Mouse (Mus musculus) forebrain, embryonic 13.5 days (tissue): ENCODE results near the gene Proser2. TPM values are rescaled to one million over a fixed set of nuclear protein-coding genes. Genes with fewer than 3 reads are reported as not detected.
A peak's percentile ranks its signal among the peaks of the same experiment; 100 is the strongest.

Source experiments
- ATAC-seq: fragments of 200-750 bp; cut with Nextera tagmentation; 2 replicates; pipeline ENCODE4 v1.8.0; 2017
- H3K27ac ChIP-seq: fragments of 300-500 bp; sonication (generic); 2 replicates; pipeline ENCODE4 v1.5.1; 2015; ENCODE audit warnings: inconsistent platforms, mild to moderate bottlenecking, moderate library complexity
- H3K27me3 ChIP-seq: fragments of 300-500 bp; sonication (generic); 2 replicates; pipeline ENCODE4 v1.6.1; 2015; ENCODE audit warnings: mild to moderate bottlenecking, inconsistent platforms
- H3K36me3 ChIP-seq: fragments of 300-500 bp; sonication (generic); 2 replicates; pipeline ENCODE4 v1.6.1; 2015; ENCODE audit warnings: mild to moderate bottlenecking, inconsistent platforms; ENCODE audit not compliant: poor library complexity, severe bottlenecking
- H3K4me1 ChIP-seq: fragments of 300-500 bp; sonication (generic); 2 replicates; pipeline ENCODE4 v1.6.1; 2015; ENCODE audit warnings: inconsistent platforms
- H3K4me2 ChIP-seq: fragments of 300-500 bp; sonication (generic); 2 replicates; pipeline ENCODE4 v1.6.1; 2015; ENCODE audit warnings: inconsistent platforms, mild to moderate bottlenecking, moderate library complexity
- H3K4me3 ChIP-seq: fragments of 300-500 bp; sonication (generic); 2 replicates; pipeline ENCODE4 v1.5.1; 2015; ENCODE audit warnings: mild to moderate bottlenecking, inconsistent platforms
- H3K9ac ChIP-seq: fragments of 300-500 bp; sonication (generic); 2 replicates; pipeline ENCODE4 v1.6.1; 2015; ENCODE audit warnings: mild to moderate bottlenecking, inconsistent platforms
- H3K9me3 ChIP-seq: fragments of 300-500 bp; sonication (generic); replicated peaks from 2 replicates; pipeline ENCODE4 v1.6.1; 2016; ENCODE audit warnings: inconsistent platforms
- WGBS: fragments of 180-500 bp; shearing (Covaris S2); methylation state at CpG from one replicate; pipeline ENCODE4 v1.1.7; 2015; 5-methylcytosine and 5-hydroxymethylcytosine counted together
- polyA plus RNA-seq: library from polyadenylated mRNA; unstranded; fragments of >200 nt; fragmentation: Nextera tagmentation; extraction: Ambion mirVana; gene quantifications from 2 replicates; pipeline ENCODE4 v1.2.1, GENCODE M21; 2015

Proser2 gene
- polyA plus RNA-seq, 1 experiment from 2014 or later: 2.4 TPM

DNA sequence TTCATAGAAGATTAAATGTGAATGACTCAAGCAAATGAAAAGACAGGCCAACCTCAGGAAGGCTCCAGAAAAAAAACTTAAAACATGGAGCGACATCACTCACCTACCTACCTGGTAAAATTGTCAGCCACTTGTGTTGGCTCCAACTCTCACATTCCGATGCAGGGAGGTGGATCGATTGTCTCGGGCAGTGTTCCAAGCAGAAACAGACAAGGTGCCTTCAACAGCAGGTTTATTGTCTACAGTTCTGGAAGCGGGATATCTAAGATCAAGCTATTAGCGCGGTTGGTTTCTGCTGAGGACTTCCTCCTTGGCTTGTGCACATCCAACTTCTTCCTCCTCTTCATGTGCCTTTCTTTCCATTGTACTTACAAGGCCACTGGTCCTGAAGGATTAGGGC is 27.6 kb upstream of the Proser2 start:
- Histone ChIP-seq H3K4me2 (no peak overlapping the region), H3K27me3 (no peaks in the 10 kb centered on the region), H3K9me3 (no peaks in the 10 kb centered on the region), H3K27ac (no peak overlapping the region), H3K9ac (no peak overlapping the region), H3K36me3 (no peaks in the 10 kb centered on the region), H3K4me1 (no peaks in the 10 kb centered on the region), H3K4me3 (no peak overlapping the region)
- no peak for ATAC-seq
- 94% methylated on average over 7 of the region's 7 CpGs for WGBS

DNA sequence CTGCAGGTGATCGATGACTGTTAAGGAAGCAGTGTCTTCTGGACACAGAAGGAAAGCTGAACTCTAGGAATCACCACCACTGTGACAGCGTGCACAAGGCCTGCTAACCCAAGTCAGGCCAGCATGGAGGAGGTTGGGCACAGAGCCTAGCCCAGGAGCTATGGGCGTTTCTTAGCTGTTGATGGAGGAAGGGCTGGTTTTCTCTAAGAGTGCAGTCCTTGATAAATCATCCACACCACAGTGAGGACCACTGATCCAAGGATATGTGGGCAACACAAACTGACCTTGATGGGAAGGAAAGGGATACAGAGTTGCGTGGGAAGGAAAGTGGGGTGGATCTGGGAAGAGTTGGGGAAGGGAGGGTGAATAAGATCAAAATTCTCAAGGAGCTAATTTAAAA is 27.2 kb upstream of the Proser2 start:
- H3K27me3 ChIP-seq: no peaks in the 10 kb centered on the region
- H3K9ac ChIP-seq: no peak overlapping the region
- no peaks in the 10 kb centered on the region for H3K36me3 ChIP-seq
- no peaks in the 10 kb centered on the region for H3K9me3 ChIP-seq
- H3K4me3 ChIP-seq: no peak overlapping the region
- H3K4me1 ChIP-seq: no peaks in the 10 kb centered on the region
- no peak overlapping the region for H3K4me2 ChIP-seq
- no peak for ATAC-seq
- WGBS: 91% methylated on average over 4 of the region's 4 CpGs
- no peak overlapping the region for H3K27ac ChIP-seq

DNA sequence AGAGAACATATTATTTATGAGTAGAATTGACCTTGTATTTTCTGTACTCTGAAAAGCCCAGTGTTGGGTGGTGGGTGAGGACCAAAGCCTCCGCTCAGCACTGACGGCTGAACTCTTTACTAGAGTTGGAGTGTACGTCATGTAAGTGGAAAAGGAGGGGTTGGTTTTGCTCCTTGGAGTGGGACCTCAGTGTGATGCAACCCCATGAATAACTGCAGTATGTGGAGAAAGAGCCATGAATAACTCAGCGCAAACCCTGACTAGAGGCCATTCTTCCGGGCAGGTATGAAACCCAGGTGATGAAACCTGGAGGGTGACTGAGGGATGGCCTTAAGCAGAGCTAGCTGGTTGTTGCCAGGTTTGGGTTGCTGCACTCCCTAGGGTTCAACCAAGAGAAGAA is 19.8 kb upstream of the Proser2 start:
- Histone ChIP-seq H3K9me3 (no peaks in the 10 kb centered on the region), H3K4me2 (no peak overlapping the region), H3K4me3 (no peak overlapping the region), H3K4me1 (no peaks in the 10 kb centered on the region), H3K27ac (no peak overlapping the region), H3K27me3 (no peaks in the 10 kb centered on the region), H3K36me3 (no peaks in the 10 kb centered on the region), H3K9ac (no peak overlapping the region)
- no peak for ATAC-seq
- WGBS: 97% methylated on average over 5 of the region's 5 CpGs

DNA sequence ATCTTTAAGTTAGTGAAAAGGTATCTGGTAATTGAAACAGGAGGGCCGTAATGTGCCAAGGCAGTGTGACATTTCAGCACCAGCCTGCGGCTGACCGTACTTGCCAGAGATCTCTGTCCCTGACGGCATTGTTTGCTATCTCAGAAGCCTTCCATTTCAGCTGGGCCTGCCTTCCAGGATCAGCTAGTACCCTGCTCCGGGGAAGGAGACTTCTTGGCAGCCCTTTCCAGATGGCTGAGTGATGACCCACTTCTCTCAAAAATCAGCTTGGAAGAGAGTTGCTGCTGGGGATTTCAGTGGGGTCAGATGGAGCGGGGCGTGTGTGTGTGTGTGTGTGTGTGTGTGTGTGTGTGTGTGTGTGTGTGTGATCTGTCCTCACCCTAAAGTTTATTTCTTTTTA is 16.9 kb upstream of the Proser2 start:
- no peak overlapping the region for H3K4me2 ChIP-seq
- 87% methylated on average over 7 of the region's 7 CpGs for WGBS
- no peak overlapping the region for H3K9ac ChIP-seq
- H3K4me1 ChIP-seq: peaks cover 7% of the 10 kb centered on the region; the same call in 1 of the 2 replicates
- no peak for ATAC-seq
- H3K9me3 ChIP-seq: peaks cover 3% of the 10 kb centered on the region; the same call in 1 of the 2 replicates
- no peak overlapping the region for H3K27ac ChIP-seq
- H3K27me3 ChIP-seq: no peaks in the 10 kb centered on the region
- no peaks in the 10 kb centered on the region for H3K36me3 ChIP-seq
- no peak overlapping the region for H3K4me3 ChIP-seq

DNA sequence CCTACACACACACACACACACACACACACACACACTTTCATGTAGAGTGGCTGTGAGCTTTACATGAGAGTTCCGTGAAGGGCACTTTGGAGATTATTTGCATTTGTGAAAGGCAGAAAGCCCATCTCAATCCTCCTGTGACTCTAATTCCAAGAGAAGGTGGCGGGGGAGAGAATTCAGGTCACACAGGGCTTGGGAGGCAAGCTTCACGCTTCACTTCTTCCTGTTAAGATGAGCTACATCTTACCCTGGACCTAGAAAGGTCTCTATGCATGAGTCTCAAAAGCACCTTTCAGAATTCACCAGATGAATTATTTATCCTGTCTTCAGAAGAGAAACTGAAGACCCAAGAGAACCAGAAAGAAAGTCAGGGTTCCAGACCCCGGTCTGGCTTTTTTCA is 16.2 kb upstream of the Proser2 start:
- H3K9me3 ChIP-seq: peaks cover 3% of the 10 kb centered on the region; the same call in 1 of the 2 replicates
- no peak for ATAC-seq
- H3K4me1 ChIP-seq: peaks cover 7% of the 10 kb centered on the region; the same call in 1 of the 2 replicates
- no peak overlapping the region for H3K4me2 ChIP-seq
- no peak overlapping the region for H3K27ac ChIP-seq
- WGBS: 84% methylated on average over 4 of the region's 4 CpGs
- no peak overlapping the region for H3K9ac ChIP-seq
- no peaks in the 10 kb centered on the region for H3K27me3 ChIP-seq
- no peak overlapping the region for H3K4me3 ChIP-seq
- H3K36me3 ChIP-seq: no peaks in the 10 kb centered on the region

DNA sequence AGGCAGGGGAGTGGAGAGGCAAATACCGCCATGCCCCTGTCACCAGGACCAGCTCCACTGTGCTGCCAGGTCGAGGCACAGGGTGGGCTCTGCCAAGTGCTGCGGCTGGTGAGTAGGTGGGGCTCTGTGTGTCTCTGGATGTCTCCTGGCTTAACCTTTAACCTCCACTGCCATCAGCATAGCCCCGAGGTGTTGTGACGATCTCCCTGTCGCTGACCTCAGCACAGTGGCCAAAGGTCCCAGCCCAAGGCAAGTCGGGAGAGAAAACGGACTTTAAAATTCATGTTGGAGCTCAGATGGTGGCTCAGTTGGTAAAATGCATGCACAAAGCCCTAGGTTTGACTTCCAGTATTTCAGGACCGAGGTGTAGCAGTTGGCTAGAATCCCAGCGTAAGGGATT is 15.6 kb upstream of the Proser2 start:
- H3K27me3 ChIP-seq: no peaks in the 10 kb centered on the region
- H3K36me3 ChIP-seq: no peaks in the 10 kb centered on the region
- peaks cover 7% of the 10 kb centered on the region; the same call in 1 of the 2 replicates for H3K4me1 ChIP-seq
- 86% methylated on average over 10 of the region's 10 CpGs for WGBS
- H3K4me3 ChIP-seq: no peak overlapping the region
- H3K27ac ChIP-seq: no peak overlapping the region
- peaks cover 3% of the 10 kb centered on the region; the same call in 1 of the 2 replicates for H3K9me3 ChIP-seq
- ATAC-seq: no peak
- H3K4me2 ChIP-seq: no peak overlapping the region
- H3K9ac ChIP-seq: no peak overlapping the region

DNA sequence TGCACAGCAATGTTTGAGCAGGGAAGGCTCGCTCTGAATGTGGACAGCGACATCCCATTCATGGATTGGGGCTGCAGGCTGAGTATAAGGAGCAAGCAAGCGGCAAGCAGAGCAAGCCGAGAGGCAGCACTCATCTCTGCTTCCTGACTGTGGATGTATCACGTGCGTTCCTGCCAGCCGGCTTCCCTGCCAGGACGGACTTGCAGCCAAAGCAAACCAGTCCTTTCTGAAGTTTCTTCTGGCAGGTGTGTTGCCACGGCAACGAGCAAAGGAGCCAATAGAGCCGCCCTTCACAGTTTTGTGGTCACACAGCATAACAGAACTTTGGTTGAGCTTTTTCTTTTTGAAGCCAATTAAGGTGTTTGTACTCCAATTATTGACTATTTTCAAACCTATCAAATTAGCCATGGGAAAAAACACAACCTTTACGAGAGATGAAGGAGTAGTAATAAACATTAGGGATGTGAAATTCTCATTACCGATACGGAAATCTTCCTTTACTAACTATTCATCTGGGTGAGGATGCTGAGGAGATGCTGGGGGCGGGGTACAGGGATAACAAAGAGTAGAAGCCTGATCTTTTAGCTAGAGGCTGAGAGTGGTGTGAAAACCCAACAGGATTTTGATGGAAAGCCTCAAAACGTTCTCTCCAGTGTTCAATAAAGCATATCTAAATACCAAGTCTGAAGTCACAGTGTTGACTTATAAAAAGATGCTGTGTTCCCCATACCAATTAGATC is 13.1 kb upstream of the Proser2 start:
- peak; percentile 24; the same call in 1 of the 2 replicates for ATAC-seq
- Histone ChIP-seq H3K36me3 (no peaks in the 10 kb centered on the region), H3K4me2 (no peak overlapping the region), H3K27me3 (no peaks in the 10 kb centered on the region), H3K4me1 (peaks cover 7% of the 10 kb centered on the region; the same call in 1 of the 2 replicates), H3K9me3 (peaks cover 3% of the 10 kb centered on the region; the same call in 1 of the 2 replicates), H3K4me3 (no peak overlapping the region), H3K27ac (no peak overlapping the region), H3K9ac (no peak overlapping the region)
- 57% methylated on average over 16 of the region's 16 CpGs for WGBS

DNA sequence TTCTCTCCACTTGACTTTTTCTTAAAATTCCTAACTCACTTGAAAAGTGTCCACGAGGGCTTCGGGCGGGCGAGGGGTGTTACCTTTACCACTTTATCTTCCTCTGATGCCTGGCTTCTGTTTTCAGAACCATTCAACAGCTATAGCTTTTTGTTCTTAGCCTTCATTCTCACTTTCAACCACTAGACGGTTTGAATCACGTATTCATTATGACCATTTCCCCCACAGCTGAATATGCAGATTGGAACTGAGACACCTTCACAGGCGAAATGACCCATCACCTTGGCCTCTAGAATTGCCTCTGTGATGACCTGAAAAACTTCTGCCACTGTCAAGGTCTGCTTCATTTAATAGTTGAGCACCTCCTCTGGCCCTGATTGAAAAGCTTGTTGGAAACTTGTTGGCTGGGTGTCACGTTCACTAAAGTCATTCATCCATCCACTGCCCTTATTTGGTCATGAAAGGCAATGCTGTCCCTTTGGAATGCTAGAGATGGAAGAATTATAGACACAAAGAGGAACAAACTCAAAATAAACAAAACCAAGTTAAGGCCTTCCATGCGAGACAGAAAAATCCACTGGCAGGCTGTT is 10.7 kb upstream of the Proser2 start:
- no peak for ATAC-seq
- Histone ChIP-seq H3K9ac (no peak overlapping the region), H3K27ac (no peak overlapping the region), H3K27me3 (no peaks in the 10 kb centered on the region), H3K36me3 (no peaks in the 10 kb centered on the region), H3K4me2 (no peak overlapping the region), H3K4me1 (peaks cover 7% of the 10 kb centered on the region; the same call in 1 of the 2 replicates), H3K4me3 (no peak overlapping the region), H3K9me3 (peaks cover 3% of the 10 kb centered on the region; the same call in 1 of the 2 replicates)
- 88% methylated on average over 9 of the region's 9 CpGs for WGBS

DNA sequence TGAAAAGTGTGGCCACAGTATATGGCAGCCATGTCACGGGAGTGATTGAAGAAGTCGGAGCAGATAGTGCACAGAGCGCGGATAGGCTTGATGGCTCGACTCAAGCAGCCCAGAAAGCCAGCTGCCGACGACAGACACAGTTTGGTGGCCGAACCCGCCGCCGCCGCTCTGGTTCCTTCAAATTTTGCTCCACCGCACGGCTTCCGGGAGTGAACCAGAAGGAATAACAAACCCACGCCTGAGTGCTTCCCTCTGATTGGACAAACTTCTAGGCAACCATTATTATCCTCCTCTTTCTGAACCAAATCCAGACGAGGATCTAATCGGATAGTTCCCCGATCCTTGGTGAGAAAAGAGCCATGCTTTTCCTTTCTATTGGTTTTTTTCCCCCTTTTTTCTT is 3.9 kb upstream of the Proser2 start:
- H3K9ac ChIP-seq: no peak overlapping the region
- H3K4me3 ChIP-seq: no peak overlapping the region
- WGBS: 93% methylated on average over 19 of the region's 19 CpGs
- no peaks in the 10 kb centered on the region for H3K9me3 ChIP-seq
- H3K4me1 ChIP-seq: peaks cover 9% of the 10 kb centered on the region; the same call in 1 of the 2 replicates
- H3K36me3 ChIP-seq: no peaks in the 10 kb centered on the region
- peaks cover 14% of the 10 kb centered on the region for H3K27me3 ChIP-seq
- H3K27ac ChIP-seq: no peak overlapping the region
- no peak overlapping the region for H3K4me2 ChIP-seq
- no peak for ATAC-seq

DNA sequence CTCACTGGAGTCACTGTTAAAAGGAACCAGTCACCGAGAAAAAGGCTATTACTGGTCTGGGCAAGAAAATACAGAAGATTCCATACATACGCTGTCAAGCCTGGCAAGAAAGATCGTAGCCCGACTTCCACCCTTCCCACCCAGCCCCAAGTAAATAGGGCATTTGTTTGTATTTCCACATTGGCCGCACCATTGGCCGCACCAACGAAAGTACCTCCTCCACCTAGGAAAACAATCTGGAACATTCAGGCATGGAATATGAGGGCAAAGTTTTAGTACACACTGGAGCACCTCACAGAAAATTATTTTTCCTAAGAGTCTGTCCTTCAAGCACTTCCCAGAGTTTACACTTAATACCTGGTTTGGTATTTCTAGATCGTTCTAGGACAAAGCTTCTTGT is 1.1 kb downstream of the Proser2 start:
- Histone ChIP-seq H3K4me2 (peak overlapping the region; percentile 96), H3K36me3 (no peaks in the 10 kb centered on the region), H3K9me3 (no peaks in the 10 kb centered on the region), H3K27ac (no peak overlapping the region), H3K27me3 (peaks cover 28% of the 10 kb centered on the region), H3K4me1 (peaks cover 9% of the 10 kb centered on the region; the same call in 1 of the 2 replicates), H3K9ac (no peak overlapping the region), H3K4me3 (peak overlapping the region; percentile 71; the same call in 1 of the 2 replicates)
- WGBS: 54% methylated on average over 8 of the region's 8 CpGs
- ATAC-seq: no peak

DNA sequence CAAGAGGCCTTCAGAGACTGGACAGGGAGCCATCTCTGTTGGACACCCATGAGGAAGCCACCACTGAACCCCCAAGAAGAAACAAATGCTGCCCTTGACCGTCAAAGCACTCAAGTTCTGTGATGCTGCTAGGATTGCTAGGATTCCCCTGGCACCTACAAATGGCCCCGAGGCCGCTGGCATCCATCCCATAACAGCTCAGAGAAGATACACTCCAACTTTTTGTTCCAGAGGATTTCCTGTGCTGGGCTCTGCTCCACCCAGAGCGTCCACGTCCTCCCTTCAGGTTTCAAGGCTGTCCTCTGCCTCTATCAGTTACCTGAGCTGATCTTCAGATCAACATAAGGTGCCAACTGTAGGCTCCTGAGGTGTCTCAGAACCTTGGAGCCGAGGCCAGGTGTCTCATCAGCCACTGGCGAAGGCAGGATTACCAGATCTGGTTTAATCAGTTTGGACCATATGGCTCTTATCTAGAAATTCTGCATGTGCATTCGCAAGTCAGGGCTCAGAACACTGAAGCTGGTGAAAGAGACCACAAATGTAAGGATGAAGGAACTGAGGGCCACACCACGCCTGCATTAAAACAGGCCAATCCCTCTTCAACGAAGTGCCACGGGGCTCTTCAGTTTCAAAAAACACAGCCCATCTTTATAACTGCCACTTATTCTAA is 1.7 kb downstream of the Proser2 start:
- no peak overlapping the region for H3K27ac ChIP-seq

DNA sequence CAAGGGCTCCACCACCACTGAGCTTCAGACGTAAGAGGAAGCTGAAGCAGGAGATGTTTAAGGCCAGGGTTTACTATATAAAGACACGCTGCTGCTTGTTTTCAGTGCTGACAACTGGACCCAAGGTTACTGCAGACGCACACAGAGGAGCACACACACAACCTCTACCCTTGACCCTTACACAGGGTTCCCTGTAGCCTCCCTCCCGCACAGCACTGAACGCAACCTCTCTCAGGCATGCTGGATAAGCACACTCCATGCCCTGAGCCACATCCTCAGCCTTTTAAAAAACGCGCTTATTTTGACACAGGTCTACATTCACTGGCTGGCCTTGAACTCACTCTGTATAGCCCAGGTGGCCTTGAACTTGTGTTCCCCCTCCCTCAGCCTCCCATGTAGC is 7.0 kb downstream of the Proser2 start:
- Histone ChIP-seq H3K9me3 (no peaks in the 10 kb centered on the region), H3K4me1 (no peaks in the 10 kb centered on the region), H3K27ac (no peak overlapping the region), H3K4me3 (no peak overlapping the region), H3K36me3 (no peaks in the 10 kb centered on the region), H3K9ac (no peak overlapping the region), H3K27me3 (peaks cover 6% of the 10 kb centered on the region), H3K4me2 (no peak overlapping the region)
- no peak for ATAC-seq
- WGBS: 85% methylated on average over 7 of the region's 7 CpGs

More for the DNA sequence above, 1.7 kb downstream of the Proser2 start:
- H3K9ac ChIP-seq: no peak overlapping the region
- ATAC-seq: no peak
- no peaks in the 10 kb centered on the region for H3K9me3 ChIP-seq
- peaks cover 9% of the 10 kb centered on the region; the same call in 1 of the 2 replicates for H3K4me1 ChIP-seq
- H3K27me3 ChIP-seq: peaks cover 28% of the 10 kb centered on the region
- 89% methylated on average over 11 of the region's 11 CpGs for whole genome bisulfite sequencing
- no peak overlapping the region for H3K4me3 ChIP-seq
- no peak overlapping the region for H3K4me2 ChIP-seq
- no peaks in the 10 kb centered on the region for H3K36me3 ChIP-seq
